Mouse (Mus musculus): ENCODE measurements around the gene Olfr320. TPM values are rescaled to one million over a fixed set of nuclear protein-coding genes. Genes with fewer than 3 reads are reported as not detected.

Gene Olfr320
- not detected in 4 replicates for total RNA-seq (2023)

GRCm38 (mm10) chr11:58680799-58681198 is at the start of gene Olfr320:
Olfr320 (plus strand) TSS chr11:58681099.

GRCm38 (mm10) chr11:58640272-58640867 is 40.5 kb upstream of the Olfr320 start, which contains the start of gene Trim58:
Trim58 (plus strand) TSS chr11:58640465.

GRCm38 (mm10) chr11:58658596-58658995 is 22.3 kb upstream of the Olfr320 start, which contains the start of gene Olfr322:
Olfr322 (plus strand) TSS chr11:58658782.

GRCm38 (mm10) chr11:58698862-58699261 is 18.0 kb downstream of the Olfr320 start, which contains the start of gene Olfr319:
Olfr319 (plus strand) TSS chr11:58699162.

GRCm38 (mm10) chr11:58723914-58724313 is 43.0 kb downstream of the Olfr320 start, which contains the start of gene Olfr318:
Olfr318 (minus strand) TSS chr11:58724014.

Other genes starting within 250 kb of the Olfr320 start
- gene Gm12253, start 248.5 kb upstream of the Olfr320 start, total RNA-seq (2023), result not detected in 4 replicates
- not detected in 4 replicates for gene Lypd9, start 228.2 kb upstream of the Olfr320 start, total RNA-seq (2023)
- gene Olfr30, start 218.8 kb upstream of the Olfr320 start, total RNA-seq (2023), result not detected in 4 replicates
- gene Olfr332, start 188.5 kb upstream of the Olfr320 start, total RNA-seq (2023), result not detected in 4 replicates
- gene Olfr331, start 178.5 kb upstream of the Olfr320 start, total RNA-seq (2023), result not detected in 4 replicates
- gene Olfr330, start 146.3 kb upstream of the Olfr320 start, total RNA-seq (2023), result not detected in 4 replicates
- not detected in 4 replicates for gene Olfr329-ps, start 134.7 kb upstream of the Olfr320 start, total RNA-seq (2023)
- 0.18 to 0.48 TPM (median 0.25 TPM) in 4 replicates for gene Olfr328, start 125.5 kb upstream of the Olfr320 start, total RNA-seq (2023)
- gene Olfr224, start 110.5 kb upstream of the Olfr320 start, total RNA-seq (2023), result not detected in 4 replicates
- not detected in 4 replicates for gene Olfr325, start 103.4 kb upstream of the Olfr320 start, total RNA-seq (2023)
- gene Olfr324, start 86.0 kb upstream of the Olfr320 start, total RNA-seq (2023), result not detected in 4 replicates
- gene 2210407C18Rik, start 65.0 kb upstream of the Olfr320 start, total RNA-seq (2023), result not detected in 4 replicates
- gene Olfr323, start 50.6 kb upstream of the Olfr320 start, total RNA-seq (2023), result not detected in 4 replicates
- gene Trim58, start 40.6 kb upstream of the Olfr320 start, total RNA-seq (2023), result not detected in 4 replicates
- gene Olfr322, start 22.3 kb upstream of the Olfr320 start, total RNA-seq (2023), result not detected in 4 replicates
- gene Olfr319, start 18.1 kb downstream of the Olfr320 start, total RNA-seq (2023), result not detected in 4 replicates
- 0.41 to 1.1 TPM (median 0.60 TPM) in 4 replicates for gene Olfr318, start 42.9 kb downstream of the Olfr320 start, total RNA-seq (2023)
- gene Olfr317, start 58.1 kb downstream of the Olfr320 start, total RNA-seq (2023), result not detected in 4 replicates
- not detected in 4 replicates for gene Olfr316, start 71.6 kb downstream of the Olfr320 start, total RNA-seq (2023)
- gene Olfr315, start 92.1 kb downstream of the Olfr320 start, total RNA-seq (2023), result not detected in 4 replicates
- gene Olfr314, start 101.9 kb downstream of the Olfr320 start, total RNA-seq (2023), result 0.20 TPM in 1 of 4 replicates, not detected in the others
- not detected in 4 replicates for gene Fam183b, start 120.9 kb downstream of the Olfr320 start, total RNA-seq (2023)
- not detected in 4 replicates for gene Olfr313, start 133.9 kb downstream of the Olfr320 start, total RNA-seq (2023)
- gene Olfr312, start 148.1 kb downstream of the Olfr320 start, total RNA-seq (2023), result not detected in 4 replicates
- not detected in 4 replicates for gene Olfr311, start 158.2 kb downstream of the Olfr320 start, total RNA-seq (2023)
- 4.1 to 8.8 TPM (median 5.6 TPM) in 4 replicates for gene Gm12258, start 166.1 kb downstream of the Olfr320 start, total RNA-seq (2023)
- gene 2810021J22Rik, start 186.1 kb downstream of the Olfr320 start, total RNA-seq (2023), result 10.3 to 12.2 TPM (median 11.0 TPM) in 4 replicates
- gene Zfp39, start 223.1 kb downstream of the Olfr320 start, total RNA-seq (2023), result 9.9 to 13.0 TPM (median 11.6 TPM) in 4 replicates
- gene Btnl10, start 236.8 kb downstream of the Olfr320 start, total RNA-seq (2023), result not detected in 4 replicates

Data from B cell, adult 62 days (primary cell).